Mouse (Mus musculus) bone marrow, adult 2 months (tissue): ENCODE measurements around the gene 4933434E20Rik.

Experiments used
- CTCF ChIP-seq: fragments of 200-500 bp; IDR thresholded peaks from 2 replicates; pipeline ENCODE4 v1.5.1; 2011; ENCODE audit warnings: low read length, control low read depth; ENCODE audit not compliant: control insufficient read depth, insufficient read depth
- POLR2A ChIP-seq: fragments of 200-500 bp; IDR thresholded peaks from 2 replicates; pipeline ENCODE4 v1.6.1; 2011; ENCODE audit warnings: low read depth, mild to moderate bottlenecking, control low read depth, low read length, borderline replicate concordance; ENCODE audit not compliant: control insufficient read depth

GRCm38 (mm10) chr3:90101010-90101409, 49.6 kb downstream of the 4933434E20Rik start:
- no peak for TF ChIP-seq CTCF
- TF ChIP-seq POLR2A = no peak
